Mouse (Mus musculus) limb, embryonic 12.5 days (tissue): ENCODE results near the gene Shd. TPM values are rescaled to one million over a fixed set of nuclear protein-coding genes. Genes with fewer than 3 reads are reported as not detected.

ENCODE experiments used
- ATAC-seq: fragments of 200-750 bp; cut with Nextera tagmentation; 2 replicates; pipeline ENCODE4 v1.8.0; 2017; ENCODE audit warnings: low read depth, moderate TSS enrichment; ENCODE audit not compliant: insufficient number of reproducible peaks, insufficient read depth, low FRiP score, low TSS enrichment
- H3K27ac ChIP-seq: fragments of 300-500 bp; sonication (generic); 2 replicates; pipeline ENCODE4 v1.5.1; 2016; ENCODE audit warnings: mild to moderate bottlenecking, moderate library complexity
- H3K27me3 ChIP-seq: fragments of 300-500 bp; sonication (generic); 2 replicates; pipeline ENCODE4 v1.6.1; 2016; ENCODE audit warnings: mild to moderate bottlenecking, moderate library complexity
- H3K36me3 ChIP-seq: fragments of 300-500 bp; sonication (generic); 2 replicates; pipeline ENCODE4 v1.6.1; 2016; ENCODE audit warnings: mild to moderate bottlenecking, moderate library complexity
- H3K4me1 ChIP-seq: fragments of 300-500 bp; sonication (generic); replicated peaks from 2 replicates; pipeline ENCODE4 v1.6.1; 2016
- H3K4me2 ChIP-seq: fragments of 300-500 bp; sonication (generic); 2 replicates; pipeline ENCODE4 v1.6.1; 2016; ENCODE audit warnings: mild to moderate bottlenecking, moderate library complexity
- H3K4me3 ChIP-seq: fragments of 300-500 bp; sonication (generic); replicated peaks from 2 replicates; pipeline ENCODE4 v1.5.1; 2016; ENCODE audit warnings: mild to moderate bottlenecking
- H3K9ac ChIP-seq: fragments of 300-500 bp; sonication (generic); replicated peaks from 2 replicates; pipeline ENCODE4 v1.6.1; 2016; ENCODE audit warnings: mild to moderate bottlenecking, moderate library complexity
- H3K9me3 ChIP-seq: fragments of 300-500 bp; sonication (generic); 2 replicates; pipeline ENCODE4 v1.6.1; 2016; ENCODE audit warnings: mild to moderate bottlenecking, moderate library complexity
- WGBS: fragments of 180-500 bp; shearing (Covaris S2); methylation state at CpG from one replicate; pipeline ENCODE4 v1.1.7; 2016; 5-methylcytosine and 5-hydroxymethylcytosine counted together
- polyA plus RNA-seq: library from polyadenylated mRNA; unstranded; fragments of >200 nt; fragmentation: Nextera tagmentation; extraction: Ambion mirVana; gene quantifications from 2 replicates; pipeline ENCODE4 v1.2.1, GENCODE M21; 2016

The Shd gene
- polyA plus RNA-seq, 1 experiment from 2014 or later: 54.1 TPM

- Histone ChIP-seq H3K27me3 (peaks cover 3% of the 10 kb centered on the region), H3K9me3 (no peaks in the 10 kb centered on the region), H3K9ac (peak overlapping the region; percentile 18; the same call in 1 of the 2 replicates), H3K36me3 (peaks cover 43% of the 10 kb centered on the region), H3K4me3 (peak overlapping the region; percentile 53), H3K4me2 (peak overlapping the region; percentile 79), H3K27ac (no peak overlapping the region), H3K4me1 (peaks cover 24% of the 10 kb centered on the region)
- 76% methylated on average over 10 of the region's 10 CpGs for WGBS
- ATAC-seq: no peak
These were observed 10.1 kb upstream of the Shd start for GRCm38 (mm10) chr17:55959946-55960740.

- H3K27me3 ChIP-seq: no peaks in the 10 kb centered on the region
- no peak for ATAC-seq
- no peak overlapping the region for H3K4me3 ChIP-seq
- no peak overlapping the region for H3K4me2 ChIP-seq
- no peak overlapping the region for H3K27ac ChIP-seq
- H3K36me3 ChIP-seq: peaks cover 48% of the 10 kb centered on the region
- H3K9ac ChIP-seq: no peak overlapping the region
- peaks cover 24% of the 10 kb centered on the region for H3K4me1 ChIP-seq
- no peaks in the 10 kb centered on the region for H3K9me3 ChIP-seq
These were observed 9.5 kb upstream of the Shd start for GRCm38 (mm10) chr17:55960791-55961190.

GRCm38 (mm10) chr17:55961631-55962030 is 8.6 kb upstream of the Shd start:
- Histone ChIP-seq H3K4me2 (no peak overlapping the region), H3K27me3 (no peaks in the 10 kb centered on the region), H3K4me1 (peaks cover 17% of the 10 kb centered on the region), H3K27ac (no peak overlapping the region), H3K36me3 (peaks cover 55% of the 10 kb centered on the region), H3K4me3 (no peak overlapping the region), H3K9me3 (no peaks in the 10 kb centered on the region), H3K9ac (no peak overlapping the region)
- ATAC-seq: no peak
- 87% methylated on average over 7 of the region's 7 CpGs for WGBS

- WGBS: 82% methylated on average over 14 of the region's 14 CpGs
- Histone ChIP-seq H3K36me3 (peaks cover 71% of the 10 kb centered on the region), H3K4me2 (no peak overlapping the region), H3K9me3 (no peaks in the 10 kb centered on the region), H3K4me1 (peaks cover 9% of the 10 kb centered on the region), H3K9ac (no peak overlapping the region), H3K27ac (no peak overlapping the region), H3K4me3 (no peak overlapping the region), H3K27me3 (no peaks in the 10 kb centered on the region)
- no peak for ATAC-seq
These were observed 7.1 kb upstream of the Shd start for GRCm38 (mm10) chr17:55963171-55963570.

GRCm38 (mm10) chr17:55964496-55964895 is 5.8 kb upstream of the Shd start:
- H3K9ac ChIP-seq: no peak overlapping the region
- ATAC-seq: no peak
- H3K4me1 ChIP-seq: peaks cover 5% of the 10 kb centered on the region
- H3K27ac ChIP-seq: no peak overlapping the region
- H3K36me3 ChIP-seq: peaks cover 75% of the 10 kb centered on the region
- WGBS: 90% methylated on average over 10 of the region's 10 CpGs
- H3K4me3 ChIP-seq: no peak overlapping the region
- no peaks in the 10 kb centered on the region for H3K27me3 ChIP-seq
- no peak overlapping the region for H3K4me2 ChIP-seq
- no peaks in the 10 kb centered on the region for H3K9me3 ChIP-seq

- WGBS: 81% methylated on average over 9 of the region's 9 CpGs
- Histone ChIP-seq H3K36me3 (peaks cover 75% of the 10 kb centered on the region), H3K27me3 (no peaks in the 10 kb centered on the region), H3K4me1 (no peaks in the 10 kb centered on the region; the same call in 1 of the 2 replicates), H3K4me3 (no peak overlapping the region), H3K4me2 (no peak overlapping the region), H3K27ac (no peak overlapping the region), H3K9me3 (no peaks in the 10 kb centered on the region), H3K9ac (no peak overlapping the region)
- no peak for ATAC-seq
These were observed 5.3 kb upstream of the Shd start for GRCm38 (mm10) chr17:55964996-55965395.

GRCm38 (mm10) chr17:55967186-55967585 is 3.1 kb upstream of the Shd start:
- H3K27me3 ChIP-seq: peaks cover 5% of the 10 kb centered on the region; the same call in 1 of the 2 replicates
- no peak overlapping the region for H3K27ac ChIP-seq
- no peak overlapping the region for H3K9ac ChIP-seq
- peaks cover 12% of the 10 kb centered on the region for H3K4me1 ChIP-seq
- ATAC-seq: no peak
- H3K4me3 ChIP-seq: no peak overlapping the region
- 93% methylated on average over 4 of the region's 4 CpGs for WGBS
- H3K9me3 ChIP-seq: no peaks in the 10 kb centered on the region
- peaks cover 59% of the 10 kb centered on the region for H3K36me3 ChIP-seq
- no peak overlapping the region for H3K4me2 ChIP-seq

GRCm38 (mm10) chr17:55968210-55968609 is 2.1 kb upstream of the Shd start:
- H3K4me3 ChIP-seq: no peak overlapping the region
- H3K9me3 ChIP-seq: no peaks in the 10 kb centered on the region
- ATAC-seq: no peak
- peaks cover 12% of the 10 kb centered on the region for H3K4me1 ChIP-seq
- peaks cover 57% of the 10 kb centered on the region for H3K36me3 ChIP-seq
- peaks cover 5% of the 10 kb centered on the region; the same call in 1 of the 2 replicates for H3K27me3 ChIP-seq
- no peak overlapping the region for H3K27ac ChIP-seq
- H3K4me2 ChIP-seq: no peak overlapping the region
- 69% methylated on average over 7 of the region's 7 CpGs for WGBS
- no peak overlapping the region for H3K9ac ChIP-seq

GRCm38 (mm10) chr17:55969560-55969959 is 707 bp upstream of the Shd start:
- peaks cover 5% of the 10 kb centered on the region; the same call in 1 of the 2 replicates for H3K27me3 ChIP-seq
- ATAC-seq: no peak
- H3K9ac ChIP-seq: no peak overlapping the region
- peak overlapping the region; percentile 83 for H3K4me2 ChIP-seq
- H3K36me3 ChIP-seq: peaks cover 55% of the 10 kb centered on the region
- no peaks in the 10 kb centered on the region for H3K9me3 ChIP-seq
- 53% methylated on average over 14 of the region's 14 CpGs for WGBS
- peaks cover 12% of the 10 kb centered on the region for H3K4me1 ChIP-seq
- H3K4me3 ChIP-seq: peak overlapping the region; percentile 63
- H3K27ac ChIP-seq: no peak overlapping the region

GRCm38 (mm10) chr17:55971453-55971852 is 1.2 kb downstream of the Shd start:
- Histone ChIP-seq H3K27ac (no peak overlapping the region), H3K9ac (peak overlapping the region; percentile 78; the same call in 1 of the 2 replicates)
- 22% methylated on average over 22 of the region's 22 CpGs for WGBS

GRCm38 (mm10) chr17:55976255-55976862 is 6.1 kb downstream of the Shd start:
- H3K4me2 ChIP-seq: no peak overlapping the region
- H3K4me1 ChIP-seq: peaks cover 6% of the 10 kb centered on the region
- peaks cover 24% of the 10 kb centered on the region for H3K36me3 ChIP-seq
- no peak overlapping the region for H3K27ac ChIP-seq
- H3K9ac ChIP-seq: no peak overlapping the region
- WGBS: 19% methylated on average over 13 of the region's 13 CpGs
- H3K9me3 ChIP-seq: no peaks in the 10 kb centered on the region; the same call in 1 of the 2 replicates
- no peak overlapping the region for H3K4me3 ChIP-seq
- peak; percentile 43 for ATAC-seq
- peaks cover 2% of the 10 kb centered on the region; the same call in 1 of the 2 replicates for H3K27me3 ChIP-seq

More at GRCm38 (mm10) chr17:55971453-55971852, 1.2 kb downstream of the Shd start:
- Histone ChIP-seq H3K9me3 (no peaks in the 10 kb centered on the region), H3K4me1 (peaks cover 15% of the 10 kb centered on the region), H3K4me3 (peak overlapping the region; percentile 63), H3K4me2 (peak overlapping the region; percentile 83), H3K36me3 (peaks cover 45% of the 10 kb centered on the region), H3K27me3 (peaks cover 5% of the 10 kb centered on the region; the same call in 1 of the 2 replicates)
- no peak for ATAC-seq
